Mouse (Mus musculus) midbrain, postnatal 0 days (tissue): ENCODE data around the gene Arxes2. TPM values are rescaled to one million over a fixed set of nuclear protein-coding genes. Genes with fewer than 3 reads are reported as not detected.
"Not testable (repeated sequence)": the region's sequence is repeated elsewhere in the genome, so short reads cannot be mapped to it uniquely, and the experiment has no call there.

Experiments
- ATAC-seq: fragments of 200-750 bp; cut with Nextera tagmentation; 2 replicates; pipeline ENCODE4 v1.8.0; 2017; ENCODE audit warnings: moderate number of reproducible peaks, mild to moderate bottlenecking, moderate TSS enrichment, moderate library complexity; ENCODE audit not compliant: low FRiP score
- DNase-seq: peaks from one replicate; pipeline ENCODE4 v3.0.0-alpha.2; 2015; ENCODE audit warnings: low spot score
- H3K27ac ChIP-seq: fragments of 300-500 bp; sonication (generic); 2 replicates; pipeline ENCODE4 v1.5.1; 2014; ENCODE audit warnings: low read depth, mild to moderate bottlenecking, low read length, mixed read lengths
- H3K27me3 ChIP-seq: fragments of 300-500 bp; sonication (generic); 2 replicates; pipeline ENCODE4 v1.6.1; 2014; ENCODE audit warnings: low read length, control low read depth, mixed read lengths; ENCODE audit not compliant: insufficient read depth
- H3K36me3 ChIP-seq: fragments of 300-500 bp; sonication (generic); 2 replicates; pipeline ENCODE4 v1.6.1; 2014; ENCODE audit warnings: low read length, control low read depth, mixed read lengths; ENCODE audit not compliant: insufficient read depth
- H3K4me1 ChIP-seq: fragments of 300-500 bp; sonication (generic); 2 replicates; pipeline ENCODE4 v1.6.1; 2014; ENCODE audit warnings: mild to moderate bottlenecking, control low read depth, antibody characterized with exemption, low read length, mixed read lengths; ENCODE audit not compliant: insufficient read depth
- H3K4me2 ChIP-seq: fragments of 300-500 bp; sonication (generic); 2 replicates; pipeline ENCODE4 v1.6.1; 2014; ENCODE audit warnings: low read depth, mild to moderate bottlenecking, low read length, mixed read lengths; ENCODE audit not compliant: poor library complexity, severe bottlenecking
- H3K4me3 ChIP-seq: fragments of 300-500 bp; sonication (generic); 2 replicates; pipeline ENCODE4 v1.5.1; 2014; ENCODE audit warnings: low read depth, mild to moderate bottlenecking, low read length, moderate library complexity
- H3K9ac ChIP-seq: fragments of 300-500 bp; sonication (generic); replicated peaks from 2 replicates; pipeline ENCODE4 v1.6.1; 2014; ENCODE audit warnings: mild to moderate bottlenecking, low read length, moderate library complexity, mixed read lengths; ENCODE audit not compliant: poor library complexity, severe bottlenecking
- H3K9me3 ChIP-seq: fragments of 300-500 bp; sonication (generic); 2 replicates; pipeline ENCODE4 v1.6.1; 2016; ENCODE audit warnings: low read length, control low read depth
- CTCF ChIP-seq: IDR thresholded peaks from 2 replicates; pipeline ENCODE4 v1.5.1; 2016; ENCODE audit warnings: antibody characterized with exemption, mild to moderate bottlenecking
- WGBS: fragments of 180-500 bp; shearing (Covaris S2); extraction: QIAGEN DNeasy Blood & Tissue Kit; methylation state at CpG from one replicate; pipeline ENCODE4 v1.1.7; 2014; 5-methylcytosine and 5-hydroxymethylcytosine counted together
- polyA plus RNA-seq: library from polyadenylated mRNA; unstranded; fragments of >200 nt; fragmentation: Nextera tagmentation; extraction: Ambion mirVana; gene quantifications from 2 replicates; pipeline ENCODE4 v1.2.1, GENCODE M21; 2015
- total RNA-seq: library from RNA; depleted of rRNA; stranded (reverse); fragments of >200 nt; gene quantifications from 2 replicates; pipeline ENCODE4 v1.2.3, GENCODE M21; 2014

Gene Arxes2
- total and polyA plus RNA-seq, 2 experiments from 2014 or later = 238 to 387 TPM

GRCm38 (mm10) chrX:135974424-135975225 is 19.0 kb upstream of the Arxes2 start:
- TF ChIP-seq CTCF = no peak
- Histone ChIP-seq H3K4me3 (no peak overlapping the region; the same call in 1 of the 2 replicates), H3K27ac (peak overlapping the region; percentile 57), H3K4me1 (no peaks in the 10 kb centered on the region), H3K9me3 (no peaks in the 10 kb centered on the region), H3K36me3 (no peaks in the 10 kb centered on the region), H3K9ac (no peak overlapping the region), H3K27me3 (no peaks in the 10 kb centered on the region), H3K4me2 (peak overlapping the region; percentile 18; the same call in 1 of the 2 replicates)
- ATAC-seq (peak; percentile 81), DNase-seq (no peak)
- 50% methylated on average over 20 of the region's 20 CpGs for WGBS

GRCm38 (mm10) chrX:135975226-135975552 is 18.4 kb upstream of the Arxes2 start:
- peak overlapping the region; percentile 57 for H3K27ac ChIP-seq
- peak; percentile 78; the same call in 1 of the 2 replicates for ATAC-seq
- H3K4me1 ChIP-seq = no peaks in the 10 kb centered on the region
- no peak overlapping the region for H3K9ac ChIP-seq
- no peaks in the 10 kb centered on the region for H3K36me3 ChIP-seq
- no peaks in the 10 kb centered on the region for H3K27me3 ChIP-seq
- H3K4me2 ChIP-seq = peak overlapping the region; percentile 18; the same call in 1 of the 2 replicates
- no peak overlapping the region for H3K4me3 ChIP-seq
- H3K9me3 ChIP-seq = no peaks in the 10 kb centered on the region
- TF ChIP-seq CTCF = peak; percentile 81
- 21% methylated on average over 8 of the region's 8 CpGs for WGBS
- peak; percentile 77 for DNase-seq

- Histone ChIP-seq H3K4me3 (no peak overlapping the region), H3K36me3 (no peaks in the 10 kb centered on the region), H3K4me1 (no peaks in the 10 kb centered on the region), H3K27ac (peak overlapping the region; percentile 63; the same call in 1 of the 2 replicates), H3K27me3 (no peaks in the 10 kb centered on the region), H3K9me3 (no peaks in the 10 kb centered on the region), H3K4me2 (no peak overlapping the region), H3K9ac (no peak overlapping the region)
- WGBS = 38% methylated on average over 6 of the region's 6 CpGs
- no peak for TF ChIP-seq CTCF
- ATAC-seq (peak; percentile 65; the same call in 1 of the 2 replicates), DNase-seq (peak; percentile 54)
Measured at GRCm38 (mm10) chrX:135984539-135985260, 8.9 kb upstream of the Arxes2 start.

GRCm38 (mm10) chrX:135986267-135986666 is 7.4 kb upstream of the Arxes2 start:
- Histone ChIP-seq H3K4me2 (no peak overlapping the region), H3K9me3 (no peaks in the 10 kb centered on the region), H3K4me3 (no peak overlapping the region), H3K4me1 (no peaks in the 10 kb centered on the region), H3K9ac (no peak overlapping the region), H3K27me3 (no peaks in the 10 kb centered on the region), H3K27ac (no peak overlapping the region), H3K36me3 (no peaks in the 10 kb centered on the region)
- WGBS = 92% methylated on average over 3 of the region's 3 CpGs
- ATAC-seq = no peak
- DNase-seq = no peak
- TF ChIP-seq CTCF = no peak

- no peaks in the 10 kb centered on the region for H3K9me3 ChIP-seq
- H3K27me3 ChIP-seq = no peaks in the 10 kb centered on the region
- no peak for DNase-seq
- no peaks in the 10 kb centered on the region for H3K36me3 ChIP-seq
- no peak overlapping the region for H3K4me2 ChIP-seq
- 64% methylated on average over 2 of the region's 2 CpGs for WGBS
- no peak overlapping the region for H3K4me3 ChIP-seq
- no peak for ATAC-seq
- no peak for TF ChIP-seq CTCF
- H3K4me1 ChIP-seq = no peaks in the 10 kb centered on the region
- H3K9ac ChIP-seq = no peak overlapping the region
- no peak overlapping the region for H3K27ac ChIP-seq
Measured at GRCm38 (mm10) chrX:135990661-135991060, 3.0 kb upstream of the Arxes2 start.

- peak; percentile 90 for ATAC-seq
- not testable (repeated sequence) for H3K9ac ChIP-seq, H3K27me3 ChIP-seq, H3K36me3 ChIP-seq, H3K27ac ChIP-seq, H3K4me2 ChIP-seq, H3K9me3 ChIP-seq, H3K4me3 ChIP-seq, H3K4me1 ChIP-seq, DNase-seq
- WGBS = 35% methylated on average over 2 of the region's 3 CpGs
Measured at GRCm38 (mm10) chrX:135993192-135993594, 431 bp upstream of the Arxes2 start.
